Mouse (Mus musculus): ENCODE results near the gene Cbr4. TPM values are rescaled to one million over a fixed set of nuclear protein-coding genes. Genes with fewer than 3 reads are reported as not detected.

Gene Cbr4
- polyA plus RNA-seq, 1 experiment from 2014 or later: 30.2 TPM

- H3K4me1 ChIP-seq (ENCODE audit: control insufficient read depth, insufficient read depth, low read length): no peaks in the 10 kb centered on the region
- no peak overlapping the region for H3K4me2 ChIP-seq
- WGBS (ENCODE audit: insufficient replicate concordance): 73% methylated on average over 8 of the region's 8 CpGs
- no peak overlapping the region for H3K9ac ChIP-seq (ENCODE audit: low read depth, low read length)
- ATAC-seq (replicated peaks; ENCODE audit: insufficient number of reproducible peaks, low FRiP score, low TSS enrichment): no peak
- H3K36me3 ChIP-seq (ENCODE audit: control insufficient read depth, insufficient read depth, low read length): no peaks in the 10 kb centered on the region
- no peaks in the 10 kb centered on the region for H3K27me3 ChIP-seq (ENCODE audit: control insufficient read depth, insufficient read depth, low read length)
- no peak overlapping the region for H3K27ac ChIP-seq (ENCODE audit: low read depth, low read length)
- H3K9me3 ChIP-seq (replicated peaks; ENCODE audit: control insufficient read depth, low read length): no peaks in the 10 kb centered on the region
- H3K4me3 ChIP-seq (ENCODE audit: low read depth, low read length): no peak overlapping the region
These were observed 8.7 kb upstream of the Cbr4 start for GRCm38 (mm10) chr8:61478793-61479192.

DNA sequence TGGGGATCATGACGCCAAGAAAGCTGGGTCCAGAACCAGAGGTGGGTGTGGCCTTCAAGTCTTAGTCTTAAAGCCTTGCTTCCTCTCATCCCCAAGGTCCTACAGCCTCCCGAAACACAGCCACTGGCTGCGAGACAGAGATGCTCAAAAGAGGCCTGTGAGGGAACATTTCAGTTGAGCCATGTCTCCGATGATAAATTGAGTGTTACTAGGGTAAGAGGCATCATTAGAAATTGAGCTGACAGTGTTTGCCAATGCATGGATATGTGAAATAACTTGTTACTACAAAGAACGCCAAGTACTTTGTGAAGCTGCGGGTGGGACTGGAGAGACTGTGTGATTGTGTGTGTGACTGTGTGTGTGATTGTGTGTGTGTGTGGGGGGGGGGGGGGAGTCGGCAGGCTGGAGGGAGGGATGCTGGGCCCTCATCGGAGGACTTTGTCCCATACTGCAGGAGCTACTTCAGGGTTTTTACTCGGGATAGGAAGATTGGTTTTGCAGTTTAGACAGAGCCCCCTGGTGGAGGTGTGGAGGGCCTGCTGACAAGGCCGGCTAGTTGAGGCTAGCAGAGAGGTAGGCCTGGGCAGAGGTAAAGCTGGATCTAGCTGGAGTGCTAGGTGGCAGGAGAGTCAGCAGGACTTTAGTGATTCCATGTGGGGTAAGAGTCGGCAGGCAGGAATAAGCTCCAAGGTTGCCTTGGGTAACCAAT lies 7.9 kb upstream of the Cbr4 start:
- Histone ChIP-seq H3K4me3 (ENCODE audit: low read depth, low read length) (no peak overlapping the region), H3K9me3 (replicated peaks; ENCODE audit: control insufficient read depth, low read length) (no peaks in the 10 kb centered on the region), H3K9ac (ENCODE audit: low read depth, low read length) (no peak overlapping the region), H3K27ac (ENCODE audit: low read depth, low read length) (no peak overlapping the region), H3K4me1 (ENCODE audit: control insufficient read depth, insufficient read depth, low read length) (no peaks in the 10 kb centered on the region), H3K36me3 (ENCODE audit: control insufficient read depth, insufficient read depth, low read length) (no peaks in the 10 kb centered on the region), H3K27me3 (ENCODE audit: control insufficient read depth, insufficient read depth, low read length) (no peaks in the 10 kb centered on the region), H3K4me2 (no peak overlapping the region)
- ATAC-seq (replicated peaks; ENCODE audit: insufficient number of reproducible peaks, low FRiP score, low TSS enrichment): no peak
- WGBS (ENCODE audit: insufficient replicate concordance): 47% methylated on average over 11 of the region's 11 CpGs

GRCm38 (mm10) chr8:61480260-61480967 lies 7.1 kb upstream of the Cbr4 start:
- WGBS (ENCODE audit: insufficient replicate concordance): 80% methylated on average over 14 of the region's 14 CpGs
- no peaks in the 10 kb centered on the region for H3K36me3 ChIP-seq (ENCODE audit: control insufficient read depth, insufficient read depth, low read length)
- ATAC-seq (replicated peaks; ENCODE audit: insufficient number of reproducible peaks, low FRiP score, low TSS enrichment): no peak

DNA sequence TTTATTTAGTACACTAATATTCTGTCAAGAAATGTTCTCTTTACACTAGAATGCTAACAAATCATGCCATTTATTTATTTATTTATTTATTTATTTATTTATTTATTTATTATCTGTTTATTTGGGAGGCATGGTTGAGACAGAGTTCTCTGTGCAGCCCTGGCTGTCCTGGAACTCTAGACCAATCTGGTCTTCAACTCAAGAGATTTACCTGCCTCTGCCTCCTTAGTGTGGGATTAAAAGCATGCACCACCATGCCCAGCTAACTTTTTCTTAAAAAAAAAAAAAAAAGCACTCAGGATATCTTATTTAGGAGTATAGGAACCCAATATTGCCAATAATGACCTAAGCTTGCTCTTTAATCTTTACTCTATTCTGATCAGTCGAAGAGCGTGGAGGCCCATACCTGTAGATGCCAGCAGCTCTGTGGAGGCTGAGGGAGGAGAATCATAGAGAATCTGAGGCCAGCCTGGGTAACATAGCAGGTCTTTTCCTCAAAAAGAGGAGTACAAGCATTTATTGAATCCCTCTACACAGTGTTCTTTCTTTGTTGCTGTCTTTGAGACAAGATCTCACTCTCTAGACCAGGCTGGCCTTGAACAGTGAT lies 508 bp upstream of the Cbr4 start:
- H3K4me1 ChIP-seq (ENCODE audit: control insufficient read depth, insufficient read depth, low read length): no peaks in the 10 kb centered on the region; the same call in 1 of the 2 replicates
- H3K27me3 ChIP-seq (ENCODE audit: control insufficient read depth, insufficient read depth, low read length): no peaks in the 10 kb centered on the region
- H3K9me3 ChIP-seq (replicated peaks; ENCODE audit: control insufficient read depth, low read length): no peaks in the 10 kb centered on the region
- no peak overlapping the region for H3K27ac ChIP-seq (ENCODE audit: low read depth, low read length)
- 95% methylated on average over 2 of the region's 2 CpGs for WGBS (ENCODE audit: insufficient replicate concordance)
- H3K36me3 ChIP-seq (ENCODE audit: control insufficient read depth, insufficient read depth, low read length): no peaks in the 10 kb centered on the region
- ATAC-seq (replicated peaks; ENCODE audit: insufficient number of reproducible peaks, low FRiP score, low TSS enrichment): peak; percentile 51; the same call in 1 of the 2 replicates
- peak overlapping the region; percentile 77 for H3K4me3 ChIP-seq (ENCODE audit: low read depth, low read length)
- no peak overlapping the region; the same call in 1 of the 2 replicates for H3K4me2 ChIP-seq
- no peak overlapping the region for H3K9ac ChIP-seq (ENCODE audit: low read depth, low read length)

More at GRCm38 (mm10) chr8:61480260-61480967, 7.1 kb upstream of the Cbr4 start:
- Histone ChIP-seq H3K27ac (ENCODE audit: low read depth, low read length) (no peak overlapping the region), H3K4me3 (ENCODE audit: low read depth, low read length) (no peak overlapping the region), H3K27me3 (ENCODE audit: control insufficient read depth, insufficient read depth, low read length) (no peaks in the 10 kb centered on the region), H3K9ac (ENCODE audit: low read depth, low read length) (no peak overlapping the region), H3K9me3 (replicated peaks; ENCODE audit: control insufficient read depth, low read length) (no peaks in the 10 kb centered on the region), H3K4me2 (no peak overlapping the region), H3K4me1 (ENCODE audit: control insufficient read depth, insufficient read depth, low read length) (no peaks in the 10 kb centered on the region)

GRCm38 (mm10) chr8:61488631-61489030 lies 1.1 kb downstream of the Cbr4 start:
- Histone ChIP-seq H3K27ac (ENCODE audit: low read depth, low read length) (no peak overlapping the region), H3K4me2 (peak overlapping the region; percentile 86), H3K4me1 (ENCODE audit: control insufficient read depth, insufficient read depth, low read length) (no peaks in the 10 kb centered on the region; the same call in 1 of the 2 replicates), H3K27me3 (ENCODE audit: control insufficient read depth, insufficient read depth, low read length) (no peaks in the 10 kb centered on the region), H3K4me3 (ENCODE audit: low read depth, low read length) (peak overlapping the region; percentile 77), H3K36me3 (ENCODE audit: control insufficient read depth, insufficient read depth, low read length) (no peaks in the 10 kb centered on the region), H3K9ac (ENCODE audit: low read depth, low read length) (no peak overlapping the region), H3K9me3 (replicated peaks; ENCODE audit: control insufficient read depth, low read length) (no peaks in the 10 kb centered on the region)
- no peak for ATAC-seq (replicated peaks; ENCODE audit: insufficient number of reproducible peaks, low FRiP score, low TSS enrichment)
- 88% methylated on average over 8 of the region's 8 CpGs for WGBS (ENCODE audit: insufficient replicate concordance)

GRCm38 (mm10) chr8:61497110-61497509 lies 9.6 kb downstream of the Cbr4 start:
- no peak overlapping the region for H3K4me3 ChIP-seq (ENCODE audit: low read depth, low read length)
- no peak overlapping the region for H3K9ac ChIP-seq (ENCODE audit: low read depth, low read length)
- H3K9me3 ChIP-seq (replicated peaks; ENCODE audit: control insufficient read depth, low read length): no peaks in the 10 kb centered on the region
- no peak for ATAC-seq (replicated peaks; ENCODE audit: insufficient number of reproducible peaks, low FRiP score, low TSS enrichment)
- WGBS (ENCODE audit: insufficient replicate concordance): 84% methylated on average over 4 of the region's 4 CpGs
- no peak overlapping the region for H3K4me2 ChIP-seq
- H3K27ac ChIP-seq (ENCODE audit: low read depth, low read length): no peak overlapping the region
- H3K36me3 ChIP-seq (ENCODE audit: control insufficient read depth, insufficient read depth, low read length): no peaks in the 10 kb centered on the region
- no peaks in the 10 kb centered on the region for H3K4me1 ChIP-seq (ENCODE audit: control insufficient read depth, insufficient read depth, low read length)
- H3K27me3 ChIP-seq (ENCODE audit: control insufficient read depth, insufficient read depth, low read length): no peaks in the 10 kb centered on the region

GRCm38 (mm10) chr8:61499035-61499434 lies 11.5 kb downstream of the Cbr4 start:
- no peaks in the 10 kb centered on the region for H3K9me3 ChIP-seq (replicated peaks; ENCODE audit: control insufficient read depth, low read length)
- H3K9ac ChIP-seq (ENCODE audit: low read depth, low read length): no peak overlapping the region
- H3K27ac ChIP-seq (ENCODE audit: low read depth, low read length): no peak overlapping the region
- no peaks in the 10 kb centered on the region for H3K27me3 ChIP-seq (ENCODE audit: control insufficient read depth, insufficient read depth, low read length)
- H3K4me1 ChIP-seq (ENCODE audit: control insufficient read depth, insufficient read depth, low read length): no peaks in the 10 kb centered on the region
- no peak overlapping the region for H3K4me3 ChIP-seq (ENCODE audit: low read depth, low read length)
- no peak for ATAC-seq (replicated peaks; ENCODE audit: insufficient number of reproducible peaks, low FRiP score, low TSS enrichment)
- H3K4me2 ChIP-seq: no peak overlapping the region
- WGBS (ENCODE audit: insufficient replicate concordance): 57% methylated on average over 4 of the region's 4 CpGs
- H3K36me3 ChIP-seq (ENCODE audit: control insufficient read depth, insufficient read depth, low read length): no peaks in the 10 kb centered on the region

DNA sequence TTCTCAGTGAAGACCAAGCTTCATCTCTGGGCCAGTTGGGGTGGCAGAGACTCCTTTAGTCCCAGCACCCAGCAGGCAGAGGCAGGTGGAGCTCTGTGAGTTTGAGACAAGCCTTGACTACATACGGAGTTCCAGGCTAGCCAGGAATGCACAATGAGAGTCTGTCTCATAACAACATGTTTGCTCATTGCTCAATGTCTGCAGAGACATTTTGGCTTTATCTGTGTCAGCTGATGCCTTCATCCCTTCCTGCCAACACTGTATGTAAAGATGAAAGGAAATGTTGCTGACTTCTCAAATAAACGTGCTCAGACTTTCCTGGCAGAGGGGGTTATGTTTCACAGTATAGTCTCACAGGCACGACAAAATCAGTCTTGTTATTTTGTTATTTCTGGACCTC lies 13.4 kb downstream of the Cbr4 start:
- Histone ChIP-seq H3K27me3 (ENCODE audit: control insufficient read depth, insufficient read depth, low read length) (no peaks in the 10 kb centered on the region), H3K4me1 (ENCODE audit: control insufficient read depth, insufficient read depth, low read length) (no peaks in the 10 kb centered on the region), H3K9ac (ENCODE audit: low read depth, low read length) (no peak overlapping the region), H3K36me3 (ENCODE audit: control insufficient read depth, insufficient read depth, low read length) (no peaks in the 10 kb centered on the region; the same call in 1 of the 2 replicates), H3K4me2 (no peak overlapping the region), H3K4me3 (ENCODE audit: low read depth, low read length) (no peak overlapping the region), H3K27ac (ENCODE audit: low read depth, low read length) (no peak overlapping the region), H3K9me3 (replicated peaks; ENCODE audit: control insufficient read depth, low read length) (no peaks in the 10 kb centered on the region)
- ATAC-seq (replicated peaks; ENCODE audit: insufficient number of reproducible peaks, low FRiP score, low TSS enrichment): no peak
- WGBS (ENCODE audit: insufficient replicate concordance): 56% methylated on average over 3 of the region's 3 CpGs

Measured in heart, embryonic 11.5 days (tissue).